Mouse (Mus musculus) ES-CJ7 (cell line): ENCODE data around the gene Unc5c.

ENCODE experiments used
- DNase-seq: peaks from one replicate; pipeline ENCODE4 v3.0.0; 2011; ENCODE audit warnings: low read depth, low spot score

Gene Unc5c

DNA sequence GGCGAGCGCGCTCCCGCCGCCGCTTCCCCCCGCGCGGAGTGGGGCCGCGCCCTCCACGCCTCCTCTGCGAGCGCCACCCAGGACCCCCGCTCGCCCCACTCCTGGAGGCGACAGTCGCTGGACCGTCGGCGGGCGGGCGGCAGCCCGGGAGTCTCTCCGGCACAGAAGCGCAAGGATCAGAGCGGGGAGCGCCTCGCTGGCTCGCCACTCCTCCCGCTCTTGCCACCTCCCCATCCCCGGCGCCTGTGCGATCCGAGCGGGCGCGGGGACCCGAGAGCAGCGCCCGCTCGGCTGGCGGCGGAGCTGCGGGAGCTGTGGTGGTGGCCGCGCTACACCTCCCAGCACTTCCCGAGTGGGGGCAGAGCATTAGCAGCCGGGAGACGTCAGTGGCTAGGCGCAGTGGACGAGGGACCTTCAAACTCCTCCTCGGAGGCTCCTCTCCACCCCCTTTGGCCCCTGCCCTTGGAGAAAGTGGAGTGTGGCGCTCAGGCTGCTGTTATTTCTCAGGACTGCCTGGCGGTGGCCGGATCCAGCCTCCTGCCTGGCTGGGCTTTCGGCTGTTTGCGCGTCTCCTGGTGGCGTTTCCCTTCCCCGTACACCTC lies at the start of gene Unc5c:
TSS of gene Unc5c (plus strand) at position 113 of the 602 bp plus-strand sequence.
- peak; percentile 64 for DNase-seq

DNA sequence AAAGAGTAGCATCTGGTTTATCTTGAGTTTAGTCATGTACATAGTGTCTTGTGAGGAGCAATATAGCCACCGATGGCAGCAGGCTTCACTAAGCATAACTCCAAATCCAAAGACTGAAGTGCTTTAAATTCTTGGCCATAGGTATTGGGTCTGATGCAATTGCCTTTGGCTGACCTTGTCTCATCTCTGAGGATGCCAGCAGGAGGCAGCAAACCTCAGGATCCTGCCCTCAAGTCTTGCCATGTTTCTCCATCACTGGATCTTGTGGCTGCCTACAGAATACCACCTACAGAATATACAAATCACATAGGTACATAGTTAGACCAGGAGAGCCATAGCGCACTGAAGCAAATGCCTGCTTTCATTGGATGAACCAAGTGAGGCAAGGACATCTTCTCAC lies 7.5 kb upstream of the Unc5c start:
- DNase-seq, result peak; percentile 16

DNA sequence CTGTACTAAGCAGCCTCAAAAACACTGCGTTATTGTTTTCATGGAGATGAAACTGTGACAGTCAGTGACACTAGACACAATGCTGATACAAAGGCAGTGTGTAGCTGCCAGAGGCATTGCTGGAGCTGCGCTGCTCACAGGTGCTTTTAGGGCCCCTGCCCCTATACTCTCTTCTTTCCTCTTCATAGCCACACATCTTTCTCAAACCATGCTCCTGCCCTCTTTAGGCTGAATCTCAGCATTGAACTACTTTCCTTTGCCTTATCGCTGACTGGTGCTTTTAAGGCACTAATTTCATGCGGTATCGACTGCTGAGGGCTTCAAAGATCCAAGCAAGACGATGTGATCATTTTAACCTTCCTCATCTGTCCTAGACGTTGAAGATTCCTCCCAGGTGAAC lies 2.5 kb upstream of the Unc5c start:
- no peak for DNase-seq

DNA sequence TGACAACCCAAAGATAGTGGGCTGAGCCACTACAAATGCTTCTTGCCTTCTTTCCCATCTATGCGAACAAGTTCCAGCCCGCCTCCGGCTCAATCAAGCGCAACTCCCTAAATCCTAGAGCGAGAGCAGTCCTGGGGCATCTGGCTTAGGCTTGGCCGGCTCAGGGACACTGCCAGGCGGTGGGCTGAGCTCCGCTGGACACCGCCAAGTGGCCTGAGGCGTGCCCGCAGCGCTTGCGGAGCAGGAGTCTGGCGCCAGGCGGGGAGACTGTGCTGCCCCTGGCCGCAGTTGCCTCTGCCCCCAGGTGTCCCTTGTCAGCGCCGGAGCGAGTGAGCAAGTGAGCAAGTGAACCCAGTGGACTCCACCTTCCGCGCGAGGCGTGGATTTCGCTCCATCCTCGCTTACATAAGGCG lies 319 bp upstream of the Unc5c start:
- DNase-seq, result peak; percentile 25

DNA sequence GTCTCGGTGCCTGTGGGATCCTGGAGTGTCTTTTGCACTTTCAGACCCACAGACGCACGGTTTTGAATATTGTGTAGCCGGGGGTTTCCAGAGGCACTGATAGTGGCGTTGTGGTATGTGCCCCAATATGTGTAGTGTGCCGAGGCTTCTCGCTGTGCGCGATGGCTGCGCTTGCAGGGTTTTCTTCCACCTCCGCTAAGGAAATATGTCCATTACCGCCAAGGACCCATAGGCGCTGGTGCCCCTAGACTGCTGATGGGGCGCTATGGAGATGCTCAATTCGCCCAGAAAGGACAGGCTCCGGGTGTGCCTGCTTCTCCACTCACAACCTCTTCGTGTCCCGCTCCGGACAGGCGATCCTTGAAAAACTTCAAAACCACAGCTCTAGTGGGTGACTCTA lies 1.0 kb downstream of the Unc5c start:
- DNase-seq, result no peak

DNA sequence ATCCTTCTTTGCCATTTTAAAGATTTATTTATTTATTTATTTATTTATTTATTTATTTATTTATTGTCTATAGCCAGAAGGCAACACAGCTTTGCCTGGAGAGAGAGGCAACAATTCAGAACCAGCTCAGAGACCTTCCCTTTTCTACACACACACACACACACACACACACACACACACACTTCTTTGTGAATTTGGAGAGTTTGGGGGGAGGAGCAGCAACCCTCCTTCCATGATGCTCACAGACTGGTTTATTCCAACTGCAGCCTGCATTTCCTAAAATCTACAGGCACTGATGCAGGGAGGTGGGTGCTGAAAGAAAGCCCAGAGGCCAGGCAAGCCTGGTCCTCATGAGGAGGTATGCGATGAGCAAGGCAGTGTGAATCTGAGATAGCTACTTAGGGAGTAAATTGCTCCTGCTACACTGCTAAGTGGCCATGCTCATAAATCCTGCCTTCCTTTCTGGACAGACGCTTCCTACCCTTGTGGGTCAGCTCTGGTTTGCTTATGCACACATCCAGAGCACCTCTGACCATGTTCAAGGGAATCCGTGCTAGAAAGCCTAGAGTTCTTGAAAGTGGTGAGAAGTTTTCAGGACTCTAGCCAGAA lies 1.8 kb downstream of the Unc5c start:
- no peak for DNase-seq

DNA sequence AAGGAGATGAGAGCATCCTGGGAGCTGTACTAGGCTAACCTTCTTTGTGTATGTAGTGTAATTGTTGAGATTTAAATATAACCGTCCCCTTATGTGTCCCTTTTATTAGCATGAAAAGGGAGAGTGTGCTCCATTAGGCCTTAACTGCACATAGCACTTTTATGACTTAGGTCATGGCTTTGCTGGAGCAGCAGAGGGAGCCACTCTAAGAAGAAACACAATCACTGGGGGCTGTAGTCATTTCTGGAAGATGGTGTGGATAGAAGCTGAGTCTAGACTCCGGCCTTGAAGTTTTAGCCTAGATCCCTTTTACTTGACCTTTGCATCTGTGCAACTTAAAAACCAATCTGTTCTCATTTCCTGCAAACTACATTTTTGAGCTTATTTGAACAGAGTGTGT lies 4.3 kb downstream of the Unc5c start:
- DNase-seq, result peak; percentile 12

DNA sequence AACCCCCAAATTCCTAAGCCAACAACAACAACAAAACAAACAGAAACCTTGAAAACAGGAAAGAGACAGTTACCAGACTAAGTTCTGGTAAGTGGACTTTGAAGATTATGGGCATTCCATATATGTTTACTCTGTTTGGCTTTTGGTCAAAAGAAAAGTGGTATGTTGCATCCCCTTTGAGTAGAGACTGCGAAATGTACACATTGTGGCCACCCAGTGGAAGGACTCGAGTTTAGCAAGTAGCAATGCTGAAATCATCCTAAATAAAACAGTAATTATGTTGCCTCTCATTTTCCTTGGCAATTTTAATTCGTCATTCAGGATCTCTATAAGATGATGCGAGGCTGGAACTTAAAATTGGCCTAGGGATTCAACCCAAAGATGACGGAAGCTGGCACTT lies 8.2 kb downstream of the Unc5c start:
- no peak for DNase-seq

DNA sequence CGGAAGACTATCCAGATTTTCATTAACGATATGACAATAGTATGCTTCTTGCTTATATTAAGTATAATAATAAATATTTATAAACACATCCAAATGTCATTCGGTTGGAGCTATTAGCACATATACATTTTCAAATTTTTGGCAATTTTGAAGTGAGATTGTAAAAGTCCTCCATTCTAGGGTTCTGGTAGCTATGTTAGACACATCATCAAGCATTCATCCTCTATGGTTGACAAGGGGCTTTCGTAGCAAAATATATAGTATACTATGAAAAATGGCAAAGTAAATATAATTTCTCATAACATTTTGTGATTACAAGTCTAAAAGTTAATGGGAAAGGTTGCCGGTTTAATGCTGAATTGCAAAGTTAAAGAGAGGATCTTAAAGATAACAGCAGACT lies 10.4 kb downstream of the Unc5c start:
- DNase-seq, result no peak

DNA sequence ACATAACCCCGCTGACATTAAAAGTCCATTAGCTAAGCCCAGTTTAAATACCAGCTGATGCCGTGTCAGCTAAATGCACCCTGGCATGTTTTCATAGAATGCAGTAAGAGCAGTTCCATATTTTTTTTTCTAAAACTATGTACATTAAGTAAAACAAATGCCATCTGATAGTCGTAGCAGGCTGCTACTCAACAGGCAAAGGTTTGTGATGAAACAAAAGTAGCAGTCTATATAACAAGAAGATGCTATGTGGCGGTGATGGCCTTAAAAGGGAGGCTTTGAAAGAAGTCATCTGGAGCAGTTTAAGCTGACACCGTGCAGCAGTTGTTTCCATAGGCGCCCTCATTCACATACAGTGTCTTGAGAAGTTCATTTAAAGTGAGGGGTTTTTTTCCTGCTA lies 10.9 kb downstream of the Unc5c start:
- no peak for DNase-seq

DNA sequence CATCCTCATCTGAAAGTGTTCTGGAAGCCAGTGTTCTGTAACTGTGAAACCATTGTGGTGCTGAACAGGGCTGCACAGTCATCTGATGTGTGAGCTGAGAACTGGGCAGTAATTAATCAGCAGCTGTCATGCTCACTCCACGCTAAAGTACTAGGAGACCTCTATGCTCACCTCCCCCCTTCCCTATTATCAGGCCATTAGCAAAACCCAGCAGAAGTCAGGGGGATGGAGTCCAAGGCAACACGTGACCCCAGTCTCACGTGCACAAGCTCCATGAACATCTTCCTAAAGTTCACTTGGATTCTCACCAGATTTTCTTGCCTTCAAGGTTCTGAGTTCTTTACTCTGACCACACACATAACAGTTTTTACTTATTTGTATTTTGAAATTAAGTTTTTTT lies 11.7 kb downstream of the Unc5c start:
- DNase-seq, result no peak

DNA sequence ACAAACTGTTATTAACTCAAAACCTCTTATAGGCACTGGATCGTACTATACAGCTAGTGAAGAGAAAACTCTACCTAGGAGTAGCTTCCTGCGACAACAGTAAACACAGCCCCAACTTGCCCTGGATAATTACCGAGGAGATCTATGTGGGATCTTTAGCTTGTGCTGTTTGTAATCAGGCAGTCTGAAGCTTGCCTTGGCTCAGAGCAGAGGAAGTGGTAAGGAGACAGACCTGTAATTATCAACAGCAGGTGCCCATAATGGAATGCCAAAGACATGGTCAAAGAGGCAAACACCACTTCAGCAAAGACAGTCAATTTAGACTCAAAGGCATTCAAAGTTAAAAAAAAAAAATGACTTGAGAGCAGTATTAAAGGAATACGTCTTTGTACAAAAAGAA lies 17.4 kb downstream of the Unc5c start:
- no peak for DNase-seq

DNA sequence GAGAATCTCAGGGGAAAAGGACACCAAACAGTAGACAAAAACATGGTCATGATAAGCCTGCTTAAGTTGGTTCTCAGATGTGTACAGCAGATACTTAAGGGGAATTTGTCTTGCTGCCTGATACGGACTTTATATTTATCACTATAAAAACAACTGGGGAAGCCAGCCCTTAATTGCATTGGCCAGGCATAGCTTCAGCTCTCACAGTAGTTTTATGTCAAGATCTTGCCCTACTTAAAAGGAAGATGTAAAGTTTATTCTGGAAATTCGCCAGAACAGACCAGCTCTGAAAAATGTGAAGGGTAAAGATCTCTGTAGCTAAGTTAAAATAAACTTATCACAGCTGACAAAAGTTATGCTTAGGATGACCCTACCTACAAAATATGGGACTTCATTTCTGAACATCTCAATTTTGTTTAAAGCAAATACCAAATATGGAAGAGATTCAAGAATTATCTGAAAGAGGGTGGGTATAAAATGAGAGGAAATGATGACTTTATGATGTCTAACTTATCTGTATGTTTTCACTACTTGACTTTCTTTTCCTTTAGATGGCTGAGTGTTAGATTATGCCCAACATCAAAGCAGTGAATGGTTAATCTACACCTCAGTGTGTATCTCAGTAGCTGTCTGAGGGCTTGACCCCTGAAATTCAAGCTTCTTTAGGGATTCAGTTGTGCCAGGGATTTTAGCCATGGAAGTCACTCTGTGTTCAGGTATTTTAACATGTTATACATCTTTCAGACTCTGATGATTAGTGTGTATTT lies 18.8 kb downstream of the Unc5c start:
- no peak for DNase-seq

DNA sequence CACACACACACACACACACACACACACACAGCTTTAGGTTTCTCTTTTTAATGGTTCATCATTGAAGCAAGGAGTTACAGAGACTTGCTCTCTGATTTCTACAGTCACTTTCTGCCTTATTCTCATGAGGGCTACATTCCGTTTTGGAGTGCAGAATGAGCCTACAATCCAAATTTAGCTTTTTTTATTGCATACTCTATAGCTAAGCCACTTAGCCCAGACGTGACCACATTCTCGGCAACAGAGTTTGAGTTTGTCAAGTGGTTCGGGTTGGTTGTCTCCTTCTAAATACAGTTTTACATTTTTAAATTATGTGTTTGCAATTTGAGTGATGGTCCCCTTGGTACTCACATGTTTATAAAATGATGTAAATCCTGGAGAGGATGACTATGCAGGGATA lies 20.2 kb downstream of the Unc5c start:
- no peak for DNase-seq

DNA sequence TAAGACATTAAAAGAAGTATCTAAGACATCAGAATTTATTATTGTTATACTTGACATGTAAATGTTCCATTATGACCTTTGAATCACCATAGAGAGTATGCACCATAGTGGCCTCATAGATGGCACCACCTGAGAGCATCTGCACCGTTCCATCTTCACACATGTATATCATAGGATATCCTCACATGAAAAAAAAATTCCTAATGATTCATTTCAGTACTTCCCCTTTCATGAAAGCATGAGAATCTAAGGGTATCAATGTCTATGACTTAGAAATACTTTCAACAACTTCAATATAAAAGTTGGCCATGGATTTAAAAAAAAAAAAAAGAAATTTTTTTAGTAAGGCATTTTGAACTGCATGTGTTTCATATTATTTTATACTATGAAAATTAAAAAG lies 25.6 kb downstream of the Unc5c start:
- no peak for DNase-seq

DNA sequence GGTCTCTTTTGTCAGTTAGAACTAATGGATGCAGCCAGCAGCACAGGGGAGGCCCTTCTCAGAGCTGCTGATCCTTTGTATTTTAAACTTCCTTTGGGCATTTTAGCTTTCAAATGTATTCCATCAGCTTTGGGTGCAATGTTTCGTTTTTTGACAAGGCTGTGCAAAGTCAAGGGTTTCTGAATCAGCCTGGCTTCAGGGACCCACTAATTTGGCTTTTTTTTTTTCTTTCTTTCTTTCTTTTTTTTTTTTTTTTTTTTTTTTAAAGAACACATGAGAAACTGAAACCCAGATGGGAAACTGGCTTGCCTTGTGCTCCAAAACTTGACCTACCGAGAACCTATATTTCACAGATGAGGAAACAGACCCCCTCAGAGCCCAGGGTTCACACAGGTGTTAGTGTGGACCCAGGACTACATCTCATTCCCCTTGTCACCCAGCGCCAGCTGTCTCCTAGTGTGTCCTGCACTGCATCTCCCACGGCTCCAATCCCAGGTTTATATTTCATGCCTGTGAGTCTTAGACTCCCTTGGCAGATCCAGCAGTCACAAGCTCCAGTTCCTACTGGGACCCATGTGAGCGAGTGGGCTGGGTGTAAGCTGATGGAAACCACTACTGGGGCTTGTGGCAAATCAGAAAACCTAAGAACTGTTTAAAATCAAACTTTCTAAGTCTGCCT lies 26.4 kb downstream of the Unc5c start:
- DNase-seq, result no peak

DNA sequence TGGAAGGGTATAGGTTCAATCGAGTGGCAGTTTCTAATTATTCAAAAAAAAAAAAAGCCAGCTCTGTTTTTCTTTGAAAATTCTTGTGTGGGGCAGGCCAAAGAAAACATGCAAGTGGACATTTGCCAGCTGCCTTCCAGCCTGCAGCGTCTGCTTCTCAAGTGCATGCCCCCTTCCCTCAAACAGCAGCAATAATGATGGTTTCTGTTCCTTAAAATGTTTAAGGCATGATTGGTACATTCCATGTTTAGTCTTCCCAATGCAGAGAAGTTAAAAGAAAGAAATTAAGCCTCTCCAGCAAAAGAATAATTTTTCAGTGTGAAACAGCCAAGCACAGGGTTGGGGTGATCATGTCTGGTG lies 26.9 kb downstream of the Unc5c start:
- DNase-seq, result no peak

DNA sequence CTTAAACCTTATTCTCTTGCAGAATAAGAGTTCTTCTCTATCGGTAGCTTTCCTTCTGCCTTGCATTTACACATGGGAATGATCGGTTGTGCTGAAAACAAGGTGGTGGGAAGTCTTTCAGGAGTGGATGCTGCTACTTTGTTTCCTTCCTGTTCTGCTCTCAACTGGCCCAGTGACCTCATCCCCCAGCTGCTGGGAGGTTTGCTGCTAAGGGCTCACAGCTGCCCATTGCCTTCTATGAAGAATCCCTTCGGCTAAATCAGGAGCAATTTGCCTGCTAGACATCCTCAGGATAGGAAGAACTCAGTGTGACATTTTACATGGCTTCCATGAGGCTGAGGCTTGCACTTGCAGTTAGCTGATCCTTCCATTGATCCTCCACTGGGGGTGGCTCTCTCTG lies 28.0 kb downstream of the Unc5c start:
- DNase-seq, result no peak

DNA sequence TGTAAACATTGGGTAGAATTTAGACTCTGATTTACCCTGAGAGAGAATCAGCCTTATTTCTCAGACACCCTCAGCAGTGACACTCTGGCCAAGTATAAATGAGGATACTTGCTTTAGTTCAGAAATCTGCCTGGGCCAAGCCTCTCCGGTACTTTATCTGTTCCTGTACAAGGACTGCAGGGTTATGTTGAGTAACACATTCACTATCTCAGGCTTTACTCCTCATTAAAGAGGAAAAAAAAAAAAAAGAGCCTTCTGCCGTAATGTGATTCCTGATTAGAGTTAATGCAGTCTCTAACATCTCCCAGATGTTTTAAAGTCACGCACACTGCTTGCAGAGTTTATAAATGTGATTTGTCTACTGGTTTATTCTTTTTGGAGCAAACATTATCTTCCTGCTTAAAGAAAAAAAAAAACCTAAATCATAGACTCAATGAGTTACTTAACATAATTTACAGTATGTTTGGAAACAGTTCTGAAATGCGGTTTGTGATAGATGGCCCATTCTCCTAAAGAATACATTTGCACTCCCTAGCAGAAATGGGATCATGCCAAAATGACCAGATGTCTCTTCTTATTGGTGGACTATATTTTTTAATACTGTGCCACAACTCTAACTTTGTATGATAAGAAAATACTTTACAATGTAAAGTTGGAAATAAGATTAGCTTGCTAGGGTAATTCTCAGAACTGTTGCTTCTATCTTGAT lies 33.5 kb downstream of the Unc5c start:
- DNase-seq, result no peak

DNA sequence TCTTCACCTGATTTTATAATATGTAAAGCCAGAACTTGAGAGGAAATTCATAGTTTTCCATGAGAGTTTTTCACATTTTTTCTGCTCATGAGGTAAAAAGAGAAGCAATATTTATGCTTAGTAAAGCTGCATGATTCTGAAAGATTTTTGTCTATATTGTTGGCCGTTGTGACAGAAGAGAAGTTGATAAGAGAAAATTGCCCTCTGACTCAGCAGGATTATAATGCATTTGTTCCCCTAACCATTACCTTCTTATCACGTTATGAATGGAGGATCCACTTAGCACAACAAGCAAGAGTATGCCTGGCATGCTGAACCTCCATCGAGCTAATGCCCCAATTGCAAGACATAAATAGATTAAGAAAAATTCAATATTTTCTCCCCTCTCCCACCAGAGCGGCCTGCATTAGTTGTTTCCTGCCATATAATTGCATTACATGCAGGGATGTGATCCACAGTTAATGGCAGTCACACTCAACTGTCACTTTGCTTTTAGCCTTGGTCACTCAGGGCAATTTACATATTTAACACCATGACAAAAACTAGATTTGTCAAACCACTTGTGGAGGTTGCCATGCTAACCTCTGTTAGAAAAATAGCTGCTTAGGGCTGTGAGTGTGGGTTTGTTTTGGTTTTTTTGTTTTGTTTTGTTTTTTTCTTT lies 37.0 kb downstream of the Unc5c start:
- DNase-seq, result no peak

DNA sequence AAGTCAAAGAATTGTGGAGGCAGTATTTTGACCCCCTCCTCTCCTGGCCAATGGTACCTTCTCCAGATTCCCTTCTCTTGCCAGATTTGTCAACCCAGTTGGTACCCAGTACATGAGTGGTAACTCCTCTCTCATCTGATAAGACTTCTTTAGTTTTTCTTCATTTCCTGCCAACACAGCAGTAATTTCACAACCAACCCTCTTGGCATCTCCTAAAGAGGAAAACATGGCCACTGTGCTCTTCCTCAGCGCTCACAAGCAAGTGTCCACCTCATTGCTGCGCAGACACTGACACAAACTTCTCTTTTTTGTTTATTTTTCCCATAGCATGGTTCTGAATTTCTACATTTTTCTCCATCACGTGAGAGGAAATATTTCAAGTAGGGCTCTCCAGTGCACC lies 38.3 kb downstream of the Unc5c start:
- DNase-seq, result no peak

DNA sequence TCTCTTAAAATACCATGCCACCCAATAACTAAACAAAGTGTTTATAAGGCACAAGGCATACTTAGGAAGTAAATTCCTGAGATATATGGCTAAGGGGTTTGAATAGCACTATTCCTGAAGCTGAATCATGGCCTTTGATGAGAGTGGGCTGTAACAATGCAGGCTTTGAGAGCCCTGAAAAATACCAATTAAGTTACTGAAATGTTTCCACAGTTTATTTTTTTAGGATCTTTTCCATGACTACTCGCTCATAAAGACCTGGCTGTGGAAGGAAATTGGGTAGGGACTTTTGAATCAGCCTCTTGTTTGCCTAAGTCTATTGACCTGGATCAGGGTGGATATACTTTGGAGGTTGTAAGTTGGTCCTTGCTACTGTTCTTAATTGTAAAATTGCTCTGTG lies 44.8 kb downstream of the Unc5c start:
- no peak for DNase-seq
